Mouse (Mus musculus): Measurements from ENCODE around the gene Gmppa. TPM values are rescaled to one million over a fixed set of nuclear protein-coding genes. Genes with fewer than 3 reads are reported as not detected.

Gmppa gene
- polyA plus RNA-seq, 1 experiment from 2014 or later: 53.7 TPM

DNA sequence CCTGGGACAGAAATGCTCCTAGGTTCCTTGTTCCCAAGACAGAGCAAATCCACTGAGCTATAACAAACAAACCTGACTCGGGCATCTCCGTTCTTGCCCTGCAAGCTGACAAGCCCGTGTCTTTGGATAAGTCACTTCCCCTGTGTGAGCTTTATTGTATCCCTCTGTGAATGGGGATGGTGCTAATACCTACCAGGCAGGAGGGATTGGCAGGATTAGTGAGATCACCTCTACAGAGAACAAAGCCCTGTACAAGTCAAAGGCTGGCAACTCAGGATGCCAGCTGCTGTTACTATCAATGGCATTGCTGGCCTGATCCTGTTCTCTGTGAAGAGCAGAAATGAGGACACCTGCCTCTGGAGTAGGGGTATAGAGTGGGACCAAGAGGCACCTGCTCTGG, 30.2 kb upstream of the Gmppa start:
- Histone ChIP-seq H3K4me3 (no peak overlapping the region), H3K36me3 (ENCODE audit: poor library complexity, severe bottlenecking) (peaks cover 11% of the 10 kb centered on the region; the same call in 1 of the 2 replicates), H3K4me2 (no peak overlapping the region), H3K27me3 (no peaks in the 10 kb centered on the region), H3K9me3 (replicated peaks) (no peaks in the 10 kb centered on the region), H3K4me1 (peaks cover 3% of the 10 kb centered on the region), H3K27ac (no peak overlapping the region), H3K9ac (no peak overlapping the region)
- no peak for ATAC-seq
- WGBS: 43% methylated on average over 3 of the region's 3 CpGs

GRCm38 (mm10) chr1:75406173-75406572, 29.6 kb upstream of the Gmppa start:
- H3K4me1 ChIP-seq: peaks cover 7% of the 10 kb centered on the region
- ATAC-seq: no peak
- peaks cover 11% of the 10 kb centered on the region; the same call in 1 of the 2 replicates for H3K36me3 ChIP-seq (ENCODE audit: poor library complexity, severe bottlenecking)
- no peaks in the 10 kb centered on the region for H3K9me3 ChIP-seq (replicated peaks)
- WGBS: 92% methylated on average over 15 of the region's 15 CpGs
- H3K4me3 ChIP-seq: no peak overlapping the region
- H3K4me2 ChIP-seq: no peak overlapping the region
- no peak overlapping the region for H3K9ac ChIP-seq
- no peak overlapping the region for H3K27ac ChIP-seq
- no peaks in the 10 kb centered on the region for H3K27me3 ChIP-seq

DNA sequence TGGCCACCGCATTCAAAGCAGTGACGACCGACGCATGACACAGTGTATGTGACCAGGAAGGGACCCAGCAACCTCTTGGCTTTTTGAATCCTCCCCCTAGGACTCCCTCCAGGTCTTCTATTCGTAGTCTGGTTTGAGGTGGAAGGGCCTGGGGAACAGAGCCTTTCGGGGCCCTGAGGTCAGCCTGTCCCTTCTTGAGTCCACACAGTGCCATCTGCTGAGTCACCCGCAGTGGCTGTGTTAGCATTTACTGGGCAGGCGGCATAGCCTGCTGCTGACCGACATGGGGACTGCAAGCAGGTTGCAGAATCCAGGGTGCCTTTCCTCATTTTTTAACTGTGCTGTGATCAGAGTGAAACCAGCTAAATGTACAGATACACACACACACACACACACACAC, 28.7 kb upstream of the Gmppa start:
- no peaks in the 10 kb centered on the region for H3K27me3 ChIP-seq
- ATAC-seq: no peak
- H3K27ac ChIP-seq: no peak overlapping the region

GRCm38 (mm10) chr1:75408210-75408609, 27.5 kb upstream of the Gmppa start:
- peaks cover 11% of the 10 kb centered on the region; the same call in 1 of the 2 replicates for H3K36me3 ChIP-seq (ENCODE audit: poor library complexity, severe bottlenecking)
- H3K9ac ChIP-seq: no peak overlapping the region
- no peak for ATAC-seq
- 78% methylated on average over 4 of the region's 4 CpGs for WGBS
- no peaks in the 10 kb centered on the region for H3K27me3 ChIP-seq
- H3K27ac ChIP-seq: no peak overlapping the region
- no peak overlapping the region for H3K4me2 ChIP-seq
- H3K4me1 ChIP-seq: peaks cover 14% of the 10 kb centered on the region
- H3K4me3 ChIP-seq: no peak overlapping the region
- no peaks in the 10 kb centered on the region for H3K9me3 ChIP-seq (replicated peaks)

More for the DNA sequence above, 28.7 kb upstream of the Gmppa start:
- Histone ChIP-seq H3K9me3 (replicated peaks) (no peaks in the 10 kb centered on the region), H3K9ac (no peak overlapping the region), H3K4me1 (peaks cover 9% of the 10 kb centered on the region), H3K4me3 (no peak overlapping the region), H3K4me2 (no peak overlapping the region), H3K36me3 (ENCODE audit: poor library complexity, severe bottlenecking) (peaks cover 11% of the 10 kb centered on the region; the same call in 1 of the 2 replicates)
- 93% methylated on average over 9 of the region's 9 CpGs for WGBS

- no peak for ATAC-seq
- H3K9me3 ChIP-seq (replicated peaks): no peaks in the 10 kb centered on the region
- WGBS: 92% methylated on average over 7 of the region's 7 CpGs
- H3K4me1 ChIP-seq: peaks cover 19% of the 10 kb centered on the region
- H3K4me3 ChIP-seq: no peak overlapping the region
- H3K27ac ChIP-seq: no peak overlapping the region
- H3K4me2 ChIP-seq: no peak overlapping the region
- no peaks in the 10 kb centered on the region for H3K27me3 ChIP-seq
- peaks cover 9% of the 10 kb centered on the region; the same call in 1 of the 2 replicates for H3K36me3 ChIP-seq (ENCODE audit: poor library complexity, severe bottlenecking)
- no peak overlapping the region for H3K9ac ChIP-seq
Measured at GRCm38 (mm10) chr1:75409950-75410349, 25.8 kb upstream of the Gmppa start.

- H3K27me3 ChIP-seq: no peaks in the 10 kb centered on the region
- 84% methylated on average over 3 of the region's 3 CpGs for WGBS
- no peak for ATAC-seq
Measured at GRCm38 (mm10) chr1:75412196-75412595, 23.5 kb upstream of the Gmppa start.

GRCm38 (mm10) chr1:75413749-75414148, 22.0 kb upstream of the Gmppa start:
- no peak for ATAC-seq
- Histone ChIP-seq H3K9me3 (replicated peaks) (no peaks in the 10 kb centered on the region), H3K27me3 (0 out of 2 replicates have a peak, but pooled peaks cover 5% of the 10 kb centered on the region), H3K4me1 (peaks cover 19% of the 10 kb centered on the region), H3K27ac (no peak overlapping the region), H3K4me2 (no peak overlapping the region), H3K36me3 (ENCODE audit: poor library complexity, severe bottlenecking) (peaks cover 6% of the 10 kb centered on the region; the same call in 1 of the 2 replicates), H3K4me3 (no peak overlapping the region), H3K9ac (no peak overlapping the region)
- 55% methylated on average over 3 of the region's 3 CpGs for WGBS

More at GRCm38 (mm10) chr1:75412196-75412595, 23.5 kb upstream of the Gmppa start:
- Histone ChIP-seq H3K27ac (no peak overlapping the region), H3K36me3 (ENCODE audit: poor library complexity, severe bottlenecking) (peaks cover 6% of the 10 kb centered on the region; the same call in 1 of the 2 replicates), H3K9me3 (replicated peaks) (no peaks in the 10 kb centered on the region), H3K4me2 (no peak overlapping the region), H3K9ac (no peak overlapping the region), H3K4me3 (no peak overlapping the region), H3K4me1 (peaks cover 19% of the 10 kb centered on the region)

- Histone ChIP-seq H3K4me3 (peak overlapping the region; percentile 11; the same call in 1 of the 2 replicates), H3K27ac (no peak overlapping the region), H3K27me3 (peaks cover 70% of the 10 kb centered on the region), H3K9ac (no peak overlapping the region), H3K4me2 (peak overlapping the region; percentile 61), H3K36me3 (ENCODE audit: poor library complexity, severe bottlenecking) (no peaks in the 10 kb centered on the region), H3K9me3 (replicated peaks) (no peaks in the 10 kb centered on the region), H3K4me1 (peaks cover 18% of the 10 kb centered on the region)
- no peak for ATAC-seq
- WGBS: 5% methylated on average over 20 of the region's 20 CpGs
Measured at GRCm38 (mm10) chr1:75421794-75422193, 13.9 kb upstream of the Gmppa start.

DNA sequence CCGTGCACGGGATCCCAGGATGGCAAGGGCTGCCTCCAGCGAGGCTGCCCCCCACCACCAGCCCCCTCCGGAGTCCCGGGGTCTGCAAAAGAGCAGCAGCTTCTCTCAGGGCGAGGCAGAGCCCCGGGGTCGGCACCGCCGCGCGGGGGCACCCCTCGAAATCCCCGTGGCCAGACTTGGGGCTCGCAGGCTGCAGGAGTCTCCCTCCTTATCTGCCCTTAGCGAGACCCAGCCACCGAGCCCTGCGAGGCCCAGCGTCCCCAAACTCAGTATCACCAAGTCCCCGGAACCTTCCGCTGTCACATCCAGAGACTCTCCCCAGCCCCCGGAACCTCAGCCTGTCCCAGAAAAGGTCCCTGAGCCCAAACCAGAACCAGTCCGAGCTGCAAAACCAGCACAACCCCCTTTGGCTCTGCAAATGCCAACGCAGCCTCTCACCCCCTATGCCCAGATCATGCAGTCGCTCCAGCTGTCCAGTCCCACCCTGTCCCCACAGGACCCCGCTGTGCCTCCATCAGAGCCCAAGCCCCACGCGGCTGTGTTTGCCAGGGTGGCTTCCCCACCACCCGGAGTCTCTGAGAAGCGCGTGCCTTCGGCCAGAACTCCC, 13.4 kb upstream of the Gmppa start:
- peak overlapping the region; percentile 61 for H3K4me2 ChIP-seq
- 0 out of 2 replicates have a peak, but pooled peaks have one; percentile 28 for ATAC-seq
- peaks cover 75% of the 10 kb centered on the region for H3K27me3 ChIP-seq

GRCm38 (mm10) chr1:75422823-75423471, 12.8 kb upstream of the Gmppa start:
- ATAC-seq: peak; percentile 44
- under 1% methylated on average over 71 of the region's 71 CpGs for WGBS
- H3K27ac ChIP-seq: no peak overlapping the region

More for the DNA sequence above, 13.4 kb upstream of the Gmppa start:
- H3K36me3 ChIP-seq (ENCODE audit: poor library complexity, severe bottlenecking): no peaks in the 10 kb centered on the region
- peaks cover 18% of the 10 kb centered on the region for H3K4me1 ChIP-seq
- H3K9ac ChIP-seq: peak overlapping the region; percentile 52; the same call in 1 of the 2 replicates
- WGBS: 3% methylated on average over 30 of the region's 32 CpGs
- no peak overlapping the region for H3K27ac ChIP-seq
- H3K4me3 ChIP-seq: peak overlapping the region; percentile 39
- H3K9me3 ChIP-seq (replicated peaks): no peaks in the 10 kb centered on the region

DNA sequence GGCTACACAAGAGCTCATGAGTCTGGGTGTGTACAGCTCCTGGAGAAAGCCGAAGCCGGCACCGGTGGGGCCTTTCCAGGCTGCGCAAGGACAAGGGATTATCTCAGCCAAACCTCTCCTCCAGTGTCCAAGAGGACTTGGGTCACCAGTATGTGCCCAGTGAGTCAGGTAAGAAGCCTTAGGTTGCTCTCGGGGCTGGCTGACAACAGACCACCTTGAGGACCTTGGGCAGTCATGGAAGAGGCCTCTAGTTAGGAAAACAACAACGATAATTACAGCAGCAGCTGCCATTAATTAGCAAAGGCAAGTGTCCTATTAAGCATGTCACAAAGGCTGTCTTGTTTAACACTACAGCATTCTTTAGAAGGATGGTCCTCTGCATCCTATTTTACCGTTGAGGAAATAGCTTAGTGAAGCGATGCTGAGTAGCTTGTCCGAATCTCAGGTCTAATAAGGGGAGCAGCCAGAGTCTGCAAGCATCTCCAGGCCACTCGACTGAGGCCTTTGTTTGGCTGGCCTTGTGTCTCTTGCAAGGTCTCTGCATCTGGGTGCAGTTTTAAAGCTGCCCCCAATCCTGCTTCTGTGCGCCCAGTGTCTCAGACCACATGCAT, 11.8 kb upstream of the Gmppa start:
- Histone ChIP-seq H3K36me3 (ENCODE audit: poor library complexity, severe bottlenecking) (no peaks in the 10 kb centered on the region), H3K27me3 (peaks cover 72% of the 10 kb centered on the region), H3K27ac (no peak overlapping the region), H3K9ac (no peak overlapping the region), H3K4me2 (no peak overlapping the region), H3K4me3 (no peak overlapping the region), H3K4me1 (peaks cover 18% of the 10 kb centered on the region), H3K9me3 (replicated peaks) (no peaks in the 10 kb centered on the region)
- 26% methylated on average over 11 of the region's 11 CpGs for WGBS
- ATAC-seq: no peak

More at GRCm38 (mm10) chr1:75422823-75423471, 12.8 kb upstream of the Gmppa start:
- H3K27me3 ChIP-seq: peaks cover 78% of the 10 kb centered on the region
- no peaks in the 10 kb centered on the region for H3K36me3 ChIP-seq (ENCODE audit: poor library complexity, severe bottlenecking)
- H3K4me2 ChIP-seq: peak overlapping the region; percentile 61
- peak overlapping the region; percentile 52 for H3K9ac ChIP-seq
- H3K4me1 ChIP-seq: peaks cover 18% of the 10 kb centered on the region
- H3K4me3 ChIP-seq: peak overlapping the region; percentile 39
- no peaks in the 10 kb centered on the region for H3K9me3 ChIP-seq (replicated peaks)

Measured in forebrain, embryonic 13.5 days (tissue).